Comparison of ENCODE assay signal across 9 mouse cellular contexts in the genomic region with DNA sequence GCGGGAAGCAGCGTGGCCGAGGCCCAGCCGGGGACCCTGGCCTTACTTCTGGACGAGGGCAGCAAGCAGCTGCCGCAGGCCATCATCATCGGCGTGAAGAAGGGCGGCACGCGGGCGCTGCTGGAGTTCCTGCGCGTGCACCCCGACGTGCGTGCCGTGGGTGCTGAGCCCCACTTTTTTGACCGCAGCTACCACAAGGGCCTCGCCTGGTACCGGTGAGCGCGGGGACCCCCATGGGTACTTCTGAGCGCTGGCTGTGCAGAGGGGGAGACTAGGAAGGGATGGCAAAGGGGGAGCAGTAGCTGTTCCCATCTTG. TPM values are rescaled to one million over a fixed set of nuclear protein-coding genes. Genes with fewer than 3 reads are reported as not detected.
DNase-seq lines count a peak whose midpoint lies in the region; ATAC-seq and TF ChIP-seq lines count a peak whose summit lies in the region.
"Had no signal": no experiment of that assay in that cellular context is flagged by ENCODE, and none has a peak within 500 bp of the region (broad histone marks: within the 10 kb centered on the region; RNA-seq: fewer than 3 reads in every experiment).

A gene (minus strand): TSS at position 242 of the 316 bp plus-strand sequence.

- peak within 1 kb of the TSS; percentile 63 for H3K27ac ChIP-seq in kidney, postnatal 0 days
- peak within 1 kb of the TSS; percentile 84 for H3K27ac ChIP-seq in embryonic facial prominence, embryonic 12.5 days
- H3K27ac ChIP-seq in hindbrain, embryonic 12.5 days: peak within 1 kb of the TSS; percentile 69
- H3K27ac ChIP-seq in midbrain, embryonic 13.5 days: peak within 1 kb of the TSS; percentile 66

- peaks cover 12% of the 10 kb centered on the region; the same call in 1 of the 2 replicates for H3K4me1 ChIP-seq in kidney, postnatal 0 days (replicated peaks; ENCODE audit: insufficient read depth, low read length)
- peaks cover 5% of the 10 kb centered on the region; the same call in 1 of the 2 replicates for H3K4me1 ChIP-seq in embryonic facial prominence, embryonic 12.5 days
- H3K4me1 ChIP-seq in hindbrain, embryonic 12.5 days: peaks cover 12% of the 10 kb centered on the region
- peaks cover 27% of the 10 kb centered on the region for H3K4me1 ChIP-seq in midbrain, embryonic 13.5 days (replicated peaks)

- no peaks in the 10 kb centered on the region; the same call in 1 of the 2 replicates for H3K27me3 ChIP-seq in kidney, postnatal 0 days (ENCODE audit: insufficient read depth, low read length)
- 0 out of 2 replicates have a peak, but pooled peaks cover 2% of the 10 kb centered on the region for H3K27me3 ChIP-seq in embryonic facial prominence, embryonic 12.5 days
- peaks cover 17% of the 10 kb centered on the region for H3K27me3 ChIP-seq in hindbrain, embryonic 12.5 days
- peaks cover 37% of the 10 kb centered on the region for H3K27me3 ChIP-seq in midbrain, embryonic 13.5 days

- H3K9me3 ChIP-seq in kidney, postnatal 0 days (replicated peaks; ENCODE audit: low read length): no peaks in the 10 kb centered on the region
- no peaks in the 10 kb centered on the region for H3K9me3 ChIP-seq in embryonic facial prominence, embryonic 12.5 days
- no peaks in the 10 kb centered on the region for H3K9me3 ChIP-seq in hindbrain, embryonic 12.5 days (replicated peaks)
- no peaks in the 10 kb centered on the region for H3K9me3 ChIP-seq in midbrain, embryonic 13.5 days

- no peaks in the 10 kb centered on the region for H3K36me3 ChIP-seq in kidney, postnatal 0 days (ENCODE audit: insufficient read depth, low read length)
- H3K36me3 ChIP-seq in embryonic facial prominence, embryonic 12.5 days: no peaks in the 10 kb centered on the region
- H3K36me3 ChIP-seq in hindbrain, embryonic 12.5 days: no peaks in the 10 kb centered on the region
- H3K36me3 ChIP-seq in midbrain, embryonic 13.5 days: no peaks in the 10 kb centered on the region

- peak within 1 kb of the TSS; percentile 55 for H3K4me3 ChIP-seq in kidney, postnatal 0 days (replicated peaks; ENCODE audit: low read depth, low read length)
- H3K4me3 ChIP-seq in embryonic facial prominence, embryonic 12.5 days: peak within 1 kb of the TSS; percentile 70
- H3K4me3 ChIP-seq in hindbrain, embryonic 12.5 days: peak within 1 kb of the TSS; percentile 58
- peak within 1 kb of the TSS; percentile 47 for H3K4me3 ChIP-seq in midbrain, embryonic 13.5 days (replicated peaks)

- H3K4me2 ChIP-seq in kidney, postnatal 0 days (ENCODE audit: low read length): peak within 1 kb of the TSS; percentile 93
- peak within 1 kb of the TSS; percentile 99 for H3K4me2 ChIP-seq in embryonic facial prominence, embryonic 12.5 days (replicated peaks)
- peak within 1 kb of the TSS; percentile 98 for H3K4me2 ChIP-seq in hindbrain, embryonic 12.5 days (replicated peaks)
- H3K4me2 ChIP-seq in midbrain, embryonic 13.5 days (replicated peaks): peak within 1 kb of the TSS; percentile 97

- no peak for TF ChIP-seq CTCF in kidney, postnatal 0 days (IDR thresholded peaks at IDR 0.05; ENCODE audit: low read depth)

- DNase-seq in kidney, postnatal 0 days (ENCODE audit: low spot score): no peak
- no peak for DNase-seq in kidney, adult 18-20 months
- DNase-seq in T-cell, adult 2 months (ENCODE audit: low spot score): no peak
- no peak for DNase-seq in gastrocnemius, postnatal 4 days (ENCODE audit: low spot score in 2 of 2)

- peak within 1 kb of the TSS; percentile 75 for H3K9ac ChIP-seq in kidney, postnatal 0 days (ENCODE audit: low read depth, low read length)
- H3K9ac ChIP-seq in embryonic facial prominence, embryonic 12.5 days: peak within 1 kb of the TSS; percentile 85
- peak within 1 kb of the TSS; percentile 72 for H3K9ac ChIP-seq in hindbrain, embryonic 12.5 days
- peak within 1 kb of the TSS; percentile 77 for H3K9ac ChIP-seq in midbrain, embryonic 13.5 days (replicated peaks)

- WGBS in kidney, postnatal 0 days: under 1% methylated on average over 24 of the region's 24 CpGs
- WGBS in embryonic facial prominence, embryonic 12.5 days: under 1% methylated on average over 24 of the region's 24 CpGs
- WGBS in hindbrain, embryonic 12.5 days: under 1% methylated on average over 24 of the region's 24 CpGs
- 1% methylated on average over 24 of the region's 24 CpGs for WGBS in midbrain, embryonic 13.5 days

- 0 out of 2 replicates have a peak, but pooled peaks have one; percentile 8 for ATAC-seq in kidney, postnatal 0 days (replicated peaks; ENCODE audit: low FRiP score, low read depth)
- ATAC-seq in embryonic facial prominence, embryonic 12.5 days (ENCODE audit: insufficient number of reproducible peaks, insufficient read depth, low FRiP score, low TSS enrichment): no peak
- ATAC-seq in hindbrain, embryonic 12.5 days (ENCODE audit: low FRiP score): no peak
- ATAC-seq in midbrain, embryonic 13.5 days: no peak
- no peak for ATAC-seq in megakaryocyte progenitor cell, adult 5-6 weeks (replicated peaks; ENCODE audit: poor library complexity)

RNA-seq across cellular contexts. Expression of the gene that starts here (rescaled TPM):
- 0.26 and 0.50 TPM in 2 replicates for polyA plus RNA-seq in kidney, postnatal 0 days (2015; fragmentation: Nextera tagmentation; extraction: Ambion mirVana)
- 5.0 and 7.5 TPM in 2 replicates for polyA plus RNA-seq in embryonic facial prominence, embryonic 12.5 days (2016; fragmentation: Nextera tagmentation; extraction: Ambion mirVana)
- polyA plus RNA-seq in hindbrain, embryonic 12.5 days (2016; fragmentation: Nextera tagmentation; extraction: Ambion mirVana): 2.4 and 3.2 TPM in 2 replicates
- polyA plus RNA-seq in midbrain, embryonic 13.5 days (2015; fragmentation: Nextera tagmentation; extraction: Ambion mirVana): 0.37 and 1.8 TPM in 2 replicates
- not detected in 2 replicates for total RNA-seq in megakaryocyte progenitor cell, adult 5-6 weeks (2015)
- total RNA-seq in megakaryocyte progenitor cell, adult 5-6 weeks (2017): not detected in 2 replicates
- under 1 TPM in 1 of 2 experiments, not detected in 1; 0.23 TPM for total RNA-seq in gastrocnemius, postnatal 4 days (2021)
- total RNA-seq: gastrocnemius, postnatal 36 days had no signal

Comparison
In these comparisons a context has a peak if more than half of its experiments do, and no peak if none do; other contexts are left out.
1. Peak in ATAC-seq, H3K4me3 ChIP-seq, H3K27ac ChIP-seq, H3K9ac ChIP-seq and H3K4me2 ChIP-seq in kidney, postnatal 0 days; RNA of the gene not detected or under 1 TPM.